Mouse (Mus musculus) cerebellum, adult 18-20 months (tissue): Measurements from ENCODE around the gene 1700003E16Rik.

ENCODE experiments used
- DNase-seq, 2 experiments: peaks; one replicate each; pipeline ENCODE4 v3.0.0; 2021

The 1700003E16Rik gene

DNA sequence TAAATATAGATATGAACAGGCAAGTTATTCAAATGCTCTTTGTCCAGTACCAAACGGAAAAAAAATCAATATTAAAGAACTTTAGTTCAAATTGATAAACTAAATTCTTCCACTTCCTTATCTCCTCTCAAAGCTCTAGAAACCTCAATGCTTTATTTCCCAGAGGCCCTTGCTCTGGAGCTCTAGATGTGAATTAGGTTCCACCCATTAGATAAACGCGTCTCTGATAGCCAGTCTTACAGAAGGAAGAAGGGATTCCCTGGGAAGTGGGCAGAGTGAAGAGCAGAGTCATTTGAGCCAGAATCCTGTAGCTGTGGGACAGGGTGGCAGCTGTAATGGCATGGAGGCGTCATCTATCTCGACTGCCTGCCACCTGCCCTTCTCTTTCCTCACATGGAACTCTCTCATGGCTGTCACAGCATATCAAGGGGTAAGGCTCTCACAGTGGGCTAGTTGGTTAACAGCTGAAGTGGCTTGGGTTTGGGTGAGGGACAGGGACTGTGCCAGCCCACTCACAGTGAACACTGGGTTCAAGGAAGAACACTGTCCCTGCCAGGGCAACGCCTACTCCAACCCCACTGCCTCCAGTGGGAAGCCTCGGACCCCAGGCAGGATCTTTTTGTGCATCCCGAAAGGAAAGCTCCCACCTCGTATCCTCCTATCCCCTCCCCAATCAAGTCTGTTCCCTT, 51.3 kb downstream of the 1700003E16Rik start:
- no peak for DNase-seq

GRCm38 (mm10) chr6:83208050-83208400, 51.8 kb downstream of the 1700003E16Rik start:
- DNase-seq = no peak

- DNase-seq = no peak
Observed at GRCm38 (mm10) chr6:83210495-83210894, 54.3 kb downstream of the 1700003E16Rik start.

DNA sequence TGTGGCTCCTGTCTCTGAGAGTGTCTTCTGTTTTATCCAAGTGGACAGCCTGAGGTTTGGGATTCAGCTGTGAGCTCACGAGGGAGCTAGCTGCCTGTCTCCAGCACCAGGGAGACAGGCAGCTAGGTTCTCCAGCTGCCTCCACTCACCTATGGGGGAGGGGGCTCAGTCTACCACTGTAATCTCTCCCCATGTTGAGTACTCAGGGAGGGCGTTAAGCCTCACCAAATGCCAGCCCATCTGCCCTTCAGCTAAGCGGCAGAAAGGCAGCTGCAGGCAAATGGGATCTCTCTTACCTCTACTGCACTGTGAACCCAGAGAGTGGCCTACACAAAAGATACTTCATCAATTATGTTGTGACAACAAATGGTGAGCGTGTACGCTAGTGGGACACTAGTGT, 55.3 kb downstream of the 1700003E16Rik start:
- no peak for DNase-seq
